Mouse (Mus musculus) liver, postnatal 0 days (tissue): Measurements from ENCODE around the gene Txnrd1. TPM values are rescaled to one million over a fixed set of nuclear protein-coding genes. Genes with fewer than 3 reads are reported as not detected.
A peak's percentile ranks its signal among the peaks of the same experiment; 100 is the strongest.

ENCODE experiments used
- ATAC-seq: fragments of 200-750 bp; cut with Nextera tagmentation; 2 replicates; pipeline ENCODE4 v1.8.0; 2017; ENCODE audit warnings: mild to moderate bottlenecking, moderate library complexity
- DNase-seq: peaks from one replicate; pipeline ENCODE4 v3.0.0-alpha.2; 2016
- H3K27ac ChIP-seq: fragments of 300-500 bp; sonication (generic); 2 replicates; pipeline ENCODE4 v1.5.1; 2014; ENCODE audit warnings: antibody characterized with exemption, moderate library complexity, mild to moderate bottlenecking, low read depth
- H3K27me3 ChIP-seq: fragments of 300-500 bp; sonication (generic); 2 replicates; pipeline ENCODE4 v1.6.1; 2014; ENCODE audit warnings: low read length, control low read depth, mixed read lengths; ENCODE audit not compliant: insufficient read depth
- H3K36me3 ChIP-seq: fragments of 300-500 bp; sonication (generic); replicated peaks from 2 replicates; pipeline ENCODE4 v1.6.1; 2014; ENCODE audit warnings: mild to moderate bottlenecking, control low read depth, low read length, moderate library complexity, mixed read lengths; ENCODE audit not compliant: insufficient read depth
- H3K4me1 ChIP-seq: fragments of 300-500 bp; sonication (generic); 2 replicates; pipeline ENCODE4 v1.6.1; 2014; ENCODE audit warnings: antibody characterized with exemption, mild to moderate bottlenecking, control low read depth; ENCODE audit not compliant: insufficient read depth
- H3K4me2 ChIP-seq: fragments of 300-500 bp; sonication (generic); 2 replicates; pipeline ENCODE4 v1.6.1; 2014; ENCODE audit warnings: low read depth, mild to moderate bottlenecking, low read length, moderate library complexity, mixed read lengths
- H3K4me3 ChIP-seq: fragments of 300-500 bp; sonication (generic); 2 replicates; pipeline ENCODE4 v1.5.1; 2014; ENCODE audit warnings: low read depth, low read length
- H3K9ac ChIP-seq: fragments of 300-500 bp; sonication (generic); replicated peaks from 2 replicates; pipeline ENCODE4 v1.6.1; 2014; ENCODE audit warnings: mild to moderate bottlenecking, moderate library complexity
- H3K9me3 ChIP-seq: fragments of 300-500 bp; sonication (generic); 2 replicates; pipeline ENCODE4 v1.6.1; 2016; ENCODE audit warnings: mild to moderate bottlenecking, control low read depth, low read length, mixed read lengths
- CTCF ChIP-seq: sonication (generic); IDR thresholded peaks from 2 replicates; pipeline ENCODE4 v1.5.1; 2016; ENCODE audit warnings: antibody characterized with exemption, low read depth
- EP300 ChIP-seq: IDR thresholded peaks from 2 replicates; pipeline ENCODE4 v1.6.1; 2016; ENCODE audit warnings: antibody characterized with exemption, low read depth, mild to moderate bottlenecking
- WGBS: fragments of 180-500 bp; shearing (Covaris S2); extraction: QIAGEN DNeasy Blood & Tissue Kit; methylation state at CpG from one replicate; pipeline ENCODE4 v1.1.7; 2014; ENCODE audit not compliant: insufficient replicate concordance; 5-methylcytosine and 5-hydroxymethylcytosine counted together
- polyA plus RNA-seq: library from polyadenylated mRNA; unstranded; fragments of >200 nt; fragmentation: Nextera tagmentation; extraction: Ambion mirVana; gene quantifications from 2 replicates; pipeline ENCODE4 v1.2.1, GENCODE M21; 2015

Txnrd1 gene
- polyA plus RNA-seq, 1 experiment from 2014 or later: 28.1 TPM

- Histone ChIP-seq H3K27me3 (no peaks in the 10 kb centered on the region), H3K36me3 (no peaks in the 10 kb centered on the region), H3K9ac (no peak overlapping the region), H3K4me2 (peak overlapping the region; percentile 30), H3K4me3 (no peak overlapping the region), H3K27ac (peak overlapping the region; percentile 55), H3K9me3 (peaks cover under 1% of the 10 kb centered on the region; the same call in 1 of the 2 replicates), H3K4me1 (peaks cover 18% of the 10 kb centered on the region)
- no peak for DNase-seq
- 24% methylated on average over 12 of the region's 12 CpGs for WGBS
- TF ChIP-seq CTCF: no peak
- TF ChIP-seq EP300: no peak
- no peak for ATAC-seq
These were observed 37.2 kb upstream of the Txnrd1 start for GRCm38 (mm10) chr10:82796471-82797118.

- DNase-seq: no peak
- H3K9me3 ChIP-seq: no peaks in the 10 kb centered on the region
- no peak overlapping the region for H3K9ac ChIP-seq
- H3K4me2 ChIP-seq: peak overlapping the region; percentile 30
- no peak for TF ChIP-seq CTCF
- H3K27me3 ChIP-seq: no peaks in the 10 kb centered on the region
- WGBS: 37% methylated on average over 4 of the region's 4 CpGs
- no peaks in the 10 kb centered on the region for H3K36me3 ChIP-seq
- H3K4me3 ChIP-seq: no peak overlapping the region
- H3K4me1 ChIP-seq: peaks cover 18% of the 10 kb centered on the region
- peak overlapping the region; percentile 55 for H3K27ac ChIP-seq
- no peak for ATAC-seq
These were observed 36.6 kb upstream of the Txnrd1 start for GRCm38 (mm10) chr10:82797119-82797491.

- Histone ChIP-seq H3K4me3 (no peak overlapping the region), H3K27ac (no peak overlapping the region), H3K4me2 (no peak overlapping the region), H3K9ac (no peak overlapping the region), H3K27me3 (no peaks in the 10 kb centered on the region), H3K36me3 (no peaks in the 10 kb centered on the region), H3K4me1 (peaks cover 18% of the 10 kb centered on the region), H3K9me3 (no peaks in the 10 kb centered on the region)
- 48% methylated on average over 11 of the region's 11 CpGs for WGBS
- 0 out of 2 replicates have a peak, but pooled peaks have one; percentile 25 for TF ChIP-seq CTCF
- TF ChIP-seq EP300: no peak
- no peak for ATAC-seq
- DNase-seq: no peak
These were observed 35.3 kb upstream of the Txnrd1 start for GRCm38 (mm10) chr10:82798312-82798933.

- 74% methylated on average over 5 of the region's 5 CpGs for WGBS
- no peaks in the 10 kb centered on the region for H3K9me3 ChIP-seq
- H3K4me3 ChIP-seq: no peak overlapping the region
- ATAC-seq (no peak), DNase-seq (no peak)
- TF ChIP-seq CTCF: no peak
- TF ChIP-seq EP300: no peak
- peaks cover 20% of the 10 kb centered on the region for H3K4me1 ChIP-seq
- H3K4me2 ChIP-seq: no peak overlapping the region
- H3K27ac ChIP-seq: no peak overlapping the region
- H3K9ac ChIP-seq: no peak overlapping the region
- no peaks in the 10 kb centered on the region for H3K36me3 ChIP-seq
- no peaks in the 10 kb centered on the region for H3K27me3 ChIP-seq
These were observed 33.7 kb upstream of the Txnrd1 start for GRCm38 (mm10) chr10:82800094-82800493.

GRCm38 (mm10) chr10:82804396-82804795, 29.4 kb upstream of the Txnrd1 start:
- TF ChIP-seq EP300 (no peak), CTCF (no peak)
- Histone ChIP-seq H3K9me3 (no peaks in the 10 kb centered on the region), H3K27me3 (no peaks in the 10 kb centered on the region), H3K4me2 (no peak overlapping the region), H3K4me1 (peaks cover 7% of the 10 kb centered on the region; the same call in 1 of the 2 replicates), H3K36me3 (no peaks in the 10 kb centered on the region), H3K27ac (peak overlapping the region; percentile 19; the same call in 1 of the 2 replicates), H3K4me3 (no peak overlapping the region), H3K9ac (no peak overlapping the region)
- whole genome bisulfite sequencing: 58% methylated on average over 3 of the region's 3 CpGs
- ATAC-seq (no peak), DNase-seq (no peak)

- DNase-seq (peak; percentile 34), ATAC-seq (peak; percentile 49)
- TF ChIP-seq EP300 (no peak), CTCF (no peak)
- no peak overlapping the region; the same call in 1 of the 2 replicates for H3K27ac ChIP-seq
- H3K4me3 ChIP-seq: no peak overlapping the region
- H3K27me3 ChIP-seq: no peaks in the 10 kb centered on the region
- H3K4me2 ChIP-seq: no peak overlapping the region
- no peaks in the 10 kb centered on the region for H3K9me3 ChIP-seq
- no peak overlapping the region for H3K9ac ChIP-seq
- WGBS: 63% methylated on average over 6 of the region's 6 CpGs
- H3K36me3 ChIP-seq: no peaks in the 10 kb centered on the region
- H3K4me1 ChIP-seq: peaks cover 7% of the 10 kb centered on the region; the same call in 1 of the 2 replicates
These were observed 28.6 kb upstream of the Txnrd1 start for GRCm38 (mm10) chr10:82805111-82805510.
